Mouse (Mus musculus): ENCODE measurements at regions not wholly inside any gene's neighbourhood (a gene's known extent, or its start where the extent isn't known, plus 50 kb on each side); places are given as distances from the start of the nearest gene placed in this dataset.

DNA sequence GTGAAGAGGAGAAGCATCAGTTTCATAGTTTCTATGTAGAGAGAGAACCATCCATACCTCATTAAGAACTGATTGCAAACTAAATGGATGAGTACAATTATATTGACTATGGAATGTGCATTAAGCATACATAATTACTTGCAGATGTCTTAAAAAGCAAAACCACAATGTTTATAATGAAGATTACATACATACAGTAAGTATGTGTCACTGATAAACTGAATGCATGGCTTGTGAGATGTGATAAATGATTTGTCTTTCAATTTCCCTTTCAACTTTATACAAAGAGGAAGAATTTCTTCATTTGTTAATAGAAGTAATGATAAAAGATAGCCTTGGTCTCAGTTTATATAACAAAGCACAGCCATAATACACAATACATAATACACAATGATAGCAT is 1939.3 kb downstream of the 9330182O14Rik start:
- TF ChIP-seq POLR2A (IDR thresholded peaks at IDR 0.05; ENCODE audit: borderline replicate concordance, control insufficient read depth, low read depth, low read length) (no peak), CTCF (IDR thresholded peaks at IDR 0.05; ENCODE audit: control insufficient read depth, insufficient read depth, low read length) (no peak)
